Comparison of ENCODE assay signal across 11 mouse cellular contexts in genomic region chr5:148554242-148554641, GRCm38 (mm10). TPM values are rescaled to one million over a fixed set of nuclear protein-coding genes. Genes with fewer than 3 reads are reported as not detected.
DNase-seq lines count a peak whose midpoint lies in the region; ATAC-seq lines count a peak whose summit lies in the region.
"Had no signal": no experiment of that assay in that cellular context is flagged by ENCODE, and none has a peak within 500 bp of the region (broad histone marks: within the 10 kb centered on the region; RNA-seq: fewer than 3 reads in every experiment).

No protein-coding gene starts in this region.

- no peaks in the 10 kb centered on the region for H3K36me3 ChIP-seq in hindbrain, embryonic 16.5 days (ENCODE audit: control insufficient read depth, insufficient read depth, low read length)
- H3K36me3 ChIP-seq in neural tube, embryonic 12.5 days, result no peaks in the 10 kb centered on the region

- no peak overlapping the region for H3K4me3 ChIP-seq in hindbrain, embryonic 16.5 days (ENCODE audit: low read length)
- H3K4me3 ChIP-seq in neural tube, embryonic 12.5 days, result no peak overlapping the region
- H3K4me3 ChIP-seq: erythroblast, embryonic 14.5 days had no signal

- H3K9me3 ChIP-seq in hindbrain, embryonic 16.5 days (ENCODE audit: control insufficient read depth, low read length), result no peaks in the 10 kb centered on the region
- no peaks in the 10 kb centered on the region for H3K9me3 ChIP-seq in neural tube, embryonic 12.5 days

- no peak overlapping the region for H3K9ac ChIP-seq in hindbrain, embryonic 16.5 days (ENCODE audit: low read depth, low read length)
- 0 out of 2 replicates have a peak overlapping the region, but pooled peaks have one; percentile 29 for H3K9ac ChIP-seq in neural tube, embryonic 12.5 days

- no peak for ATAC-seq in CD4-positive, CD25-positive, alpha-beta regulatory T cell, adult 4 months
- ATAC-seq in hindbrain, embryonic 16.5 days, result no peak
- ATAC-seq in neural tube, embryonic 12.5 days (ENCODE audit: low FRiP score, low read depth), result no peak

- intact Hi-C loops in left cerebral cortex, postnatal 4 days (cut with DNase I), result loop anchor here (5.0 kb wide), 1 partner anchor 238 kb away; no protein-coding TSS in a partner anchor
- intact Hi-C loops in left cerebral cortex, postnatal 25 days (cut with DNase I), result loop anchor here (5.0 kb wide), 4 partner anchors 63 to 498 kb away; partner anchors contain the start of gene Slc7a1
- intact Hi-C loops in left cerebral cortex, postnatal 36 days (cut with DNase I), result loop anchor here (5.0 kb wide), 2 partner anchors 73 to 157 kb away; partner anchors contain the start of gene Slc7a1

- peaks cover 17% of the 10 kb centered on the region for H3K4me1 ChIP-seq in hindbrain, embryonic 16.5 days (ENCODE audit: control insufficient read depth, insufficient read depth, low read depth, low read length)
- peaks cover 24% of the 10 kb centered on the region for H3K4me1 ChIP-seq in neural tube, embryonic 12.5 days

- no peak overlapping the region for H3K27ac ChIP-seq in hindbrain, embryonic 16.5 days (ENCODE audit: low read depth, low read length)
- H3K27ac ChIP-seq in neural tube, embryonic 12.5 days, result no peak overlapping the region

- no peaks in the 10 kb centered on the region for H3K27me3 ChIP-seq in hindbrain, embryonic 16.5 days (replicated peaks; ENCODE audit: control insufficient read depth, insufficient read depth, low read length)
- no peaks in the 10 kb centered on the region for H3K27me3 ChIP-seq in neural tube, embryonic 12.5 days (replicated peaks)

- peak; percentile 28 for DNase-seq in CD4-positive, CD25-positive, alpha-beta regulatory T cell, adult 2 months (ENCODE audit: low read depth, low spot score)
- peak; percentile 36 for DNase-seq in left cerebral cortex, postnatal 4 days
- no peak for DNase-seq in left cerebral cortex, postnatal 25 days (ENCODE audit: low spot score in 2 of 2)
- no peak for DNase-seq in urinary bladder, adult 18-20 months (ENCODE audit: low spot score in 2 of 2)
- DNase-seq in left cerebral cortex, postnatal 36 days (ENCODE audit: low spot score in 2 of 2), result no peak
- DNase-seq: adrenal gland, adult 8-10 months; right cerebral cortex, postnatal 4 days had no signal

- WGBS in hindbrain, embryonic 16.5 days, result 15% methylated on average over 7 of the region's 7 CpGs
- WGBS in neural tube, embryonic 12.5 days, result 21% methylated on average over 7 of the region's 7 CpGs

- peak overlapping the region; percentile 51 for H3K4me2 ChIP-seq in hindbrain, embryonic 16.5 days (ENCODE audit: low read length)
- peak overlapping the region; percentile 53 for H3K4me2 ChIP-seq in neural tube, embryonic 12.5 days (replicated peaks)

RNA-seq across cellular contexts. Expression of gene Ubl3, which starts 1.7 kb away (rescaled TPM):
- 100 to 1,000 TPM in 1 of 2 experiments, 10 to 100 TPM in 1; 85.9 to 102 TPM for polyA plus RNA-seq in CD4-positive, CD25-positive, alpha-beta regulatory T cell, adult 4 months (2017; shearing (Covaris generic))
- 10 to 100 TPM; 88.4 to 91.0 TPM for total RNA-seq in left cerebral cortex, postnatal 4 days (2021)
- 100 to 1,000 TPM; 232 to 236 TPM for total RNA-seq in left cerebral cortex, postnatal 25 days (2021)
- polyA plus RNA-seq in hindbrain, embryonic 16.5 days (2015; fragmentation: Nextera tagmentation; extraction: Ambion mirVana), result 70.7 and 90.1 TPM in 2 replicates
- 106 TPM in 2 replicates for polyA plus RNA-seq in neural tube, embryonic 12.5 days (2016; fragmentation: Nextera tagmentation; extraction: Ambion mirVana)
- 100 to 1,000 TPM; 236 to 271 TPM for total RNA-seq in left cerebral cortex, postnatal 36 days (2021)

Comparison
In these comparisons a context has a peak if more than half of its experiments do, and no peak if none do; other contexts are left out.
1. DNase-seq: peak in CD4-positive, CD25-positive, alpha-beta regulatory T cell, adult 2 months (single experiment) and left cerebral cortex, postnatal 4 days (single experiment); none in left cerebral cortex, postnatal 25 days (0 of 2), urinary bladder, adult 18-20 months (0 of 2) and left cerebral cortex, postnatal 36 days (0 of 2).